Mouse (Mus musculus): ENCODE results near the gene Atp5j. TPM values are rescaled to one million over a fixed set of nuclear protein-coding genes. Genes with fewer than 3 reads are reported as not detected.

Atp5j gene
- polyA plus RNA-seq, 1 experiment from 2014 or later, result 1,131 TPM

DNA sequence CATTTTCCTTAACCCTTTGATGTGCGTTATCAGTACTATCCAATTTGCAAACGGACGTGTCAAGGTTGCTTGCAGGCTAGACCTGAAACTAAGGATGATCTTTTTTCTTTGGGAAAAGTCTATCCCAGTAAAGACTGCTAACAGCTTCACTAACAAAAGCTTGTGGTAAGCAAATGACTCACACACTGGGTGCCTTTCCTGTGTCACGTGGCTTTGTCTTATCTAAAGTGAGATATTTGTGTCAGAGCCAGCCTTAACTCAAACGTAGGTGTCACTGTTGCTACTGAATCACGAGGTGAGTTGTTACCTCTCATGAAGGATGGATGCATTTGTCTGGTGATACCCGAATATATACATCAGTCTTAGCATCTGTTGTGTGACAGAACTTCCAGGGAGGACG is 29.2 kb upstream of the Atp5j start:
- Histone ChIP-seq H3K4me1 (ENCODE audit: control insufficient read depth, insufficient read depth, low read length) (no peaks in the 10 kb centered on the region), H3K27me3 (replicated peaks; ENCODE audit: control insufficient read depth, insufficient read depth, low read length) (no peaks in the 10 kb centered on the region), H3K4me3 (ENCODE audit: low read length) (no peak overlapping the region), H3K9ac (ENCODE audit: low read depth, low read length) (no peak overlapping the region), H3K36me3 (ENCODE audit: control insufficient read depth, insufficient read depth, low read length) (peaks cover 10% of the 10 kb centered on the region; the same call in 1 of the 2 replicates), H3K9me3 (ENCODE audit: control insufficient read depth, low read length) (no peaks in the 10 kb centered on the region), H3K27ac (ENCODE audit: low read length) (no peak overlapping the region), H3K4me2 (ENCODE audit: low read depth, low read length) (no peak overlapping the region)
- WGBS, result 80% methylated on average over 8 of the region's 8 CpGs
- no peak for ATAC-seq

DNA sequence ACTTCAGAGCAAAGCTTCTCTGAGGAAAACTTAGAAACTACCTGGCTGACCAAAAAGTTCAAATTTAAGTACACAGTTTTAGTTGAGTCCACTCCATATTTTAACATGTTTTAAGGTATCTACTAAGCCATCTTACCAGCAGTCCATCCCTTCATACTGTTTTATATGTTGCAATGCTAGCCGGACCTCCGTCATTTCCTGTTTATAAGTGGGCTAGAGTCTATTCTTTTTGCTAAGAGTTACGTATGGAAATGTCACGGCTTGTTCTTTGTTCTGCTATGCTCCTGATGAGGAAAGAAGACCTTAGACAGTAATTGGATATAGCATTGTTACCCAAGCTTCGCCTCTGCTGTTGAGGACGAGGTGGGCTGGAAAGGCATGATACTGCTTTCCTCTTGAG is 18.1 kb upstream of the Atp5j start:
- Histone ChIP-seq H3K4me3 (ENCODE audit: low read length) (no peak overlapping the region), H3K9ac (ENCODE audit: low read depth, low read length) (no peak overlapping the region), H3K27me3 (replicated peaks; ENCODE audit: control insufficient read depth, insufficient read depth, low read length) (no peaks in the 10 kb centered on the region), H3K4me1 (ENCODE audit: control insufficient read depth, insufficient read depth, low read length) (no peaks in the 10 kb centered on the region), H3K9me3 (ENCODE audit: control insufficient read depth, low read length) (no peaks in the 10 kb centered on the region), H3K36me3 (ENCODE audit: control insufficient read depth, insufficient read depth, low read length) (0 out of 2 replicates have a peak, but pooled peaks cover 3% of the 10 kb centered on the region), H3K4me2 (ENCODE audit: low read depth, low read length) (no peak overlapping the region), H3K27ac (ENCODE audit: low read length) (no peak overlapping the region)
- no peak for ATAC-seq
- 86% methylated on average over 6 of the region's 6 CpGs for WGBS

DNA sequence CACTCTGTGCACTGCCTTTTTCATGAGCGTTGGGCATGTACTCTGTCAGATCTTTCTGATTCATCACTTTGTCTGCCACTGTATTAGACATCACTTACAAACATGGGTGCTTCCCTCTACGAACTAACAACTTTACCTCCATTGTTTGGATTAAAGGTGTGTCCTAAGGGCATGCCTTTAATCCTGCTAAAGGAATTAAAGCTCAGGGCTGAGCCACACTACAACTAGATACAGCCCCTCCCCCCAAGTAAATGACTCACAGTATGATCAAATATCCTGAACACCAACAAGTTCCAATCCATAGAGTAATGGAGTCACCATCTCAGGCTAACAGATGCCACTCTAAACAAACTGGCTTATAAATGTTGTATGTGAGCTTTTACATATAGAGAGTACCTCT is 3.2 kb upstream of the Atp5j start:
- Histone ChIP-seq H3K27ac (ENCODE audit: low read length) (no peak overlapping the region), H3K36me3 (ENCODE audit: control insufficient read depth, insufficient read depth, low read length) (no peaks in the 10 kb centered on the region), H3K4me3 (ENCODE audit: low read length) (no peak overlapping the region), H3K9ac (ENCODE audit: low read depth, low read length) (no peak overlapping the region), H3K9me3 (ENCODE audit: control insufficient read depth, low read length) (no peaks in the 10 kb centered on the region), H3K27me3 (replicated peaks; ENCODE audit: control insufficient read depth, insufficient read depth, low read length) (no peaks in the 10 kb centered on the region), H3K4me2 (ENCODE audit: low read depth, low read length) (no peak overlapping the region), H3K4me1 (ENCODE audit: control insufficient read depth, insufficient read depth, low read length) (0 out of 2 replicates have a peak, but pooled peaks cover 4% of the 10 kb centered on the region)
- 76% methylated on average over 2 of the region's 2 CpGs for WGBS
- no peak for ATAC-seq

DNA sequence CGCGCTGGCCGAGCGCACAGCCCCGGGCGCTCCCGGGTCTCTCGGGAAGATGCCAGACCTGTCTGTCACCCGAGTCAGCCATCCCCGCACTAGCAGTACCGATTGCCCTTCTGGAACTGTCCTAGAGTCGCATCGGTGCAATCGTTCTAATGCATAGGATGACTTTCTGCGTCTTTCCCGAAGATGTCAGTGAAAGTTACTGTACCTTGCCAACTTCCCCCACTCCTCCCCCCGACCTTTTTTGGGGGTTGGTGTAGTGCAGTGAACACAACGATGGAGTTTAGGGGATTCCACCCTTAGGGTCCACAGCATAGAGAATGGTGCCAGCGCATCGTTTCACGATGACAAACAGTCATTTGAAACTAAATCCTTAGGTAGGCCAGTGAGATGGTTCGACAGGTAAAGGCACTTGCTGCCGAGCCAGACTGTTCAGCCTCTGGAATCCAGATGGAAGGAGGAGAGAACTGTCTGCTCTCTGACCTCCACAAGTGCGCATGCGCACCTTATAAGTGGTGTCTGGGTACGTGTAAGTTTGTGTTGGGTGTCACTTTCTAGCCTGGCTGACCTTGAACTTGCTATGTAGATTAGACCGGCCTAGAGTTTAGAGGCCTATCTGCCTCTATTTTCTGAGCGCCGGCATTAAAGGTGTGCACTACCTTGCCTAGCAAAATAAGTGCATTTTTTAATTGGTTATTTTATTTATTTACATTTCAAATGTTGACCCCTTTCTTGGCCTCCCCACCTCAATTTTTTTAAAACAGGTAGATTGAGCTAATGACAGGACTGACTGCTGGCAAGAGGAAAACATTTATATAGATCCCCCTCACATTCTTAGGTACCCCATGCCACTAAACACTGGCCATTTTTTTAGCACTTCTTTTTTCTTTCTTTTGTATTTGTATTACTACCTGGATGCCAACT is 658 bp upstream of the Atp5j start:
- Histone ChIP-seq H3K36me3 (ENCODE audit: control insufficient read depth, insufficient read depth, low read length) (peaks cover 4% of the 10 kb centered on the region; the same call in 1 of the 2 replicates), H3K27me3 (replicated peaks; ENCODE audit: control insufficient read depth, insufficient read depth, low read length) (no peaks in the 10 kb centered on the region), H3K9ac (ENCODE audit: low read depth, low read length) (peak overlapping the region; percentile 100), H3K27ac (ENCODE audit: low read length) (peak overlapping the region; percentile 100), H3K9me3 (ENCODE audit: control insufficient read depth, low read length) (no peaks in the 10 kb centered on the region), H3K4me2 (ENCODE audit: low read depth, low read length) (peak overlapping the region; percentile 72), H3K4me1 (ENCODE audit: control insufficient read depth, insufficient read depth, low read length) (peaks cover 8% of the 10 kb centered on the region; the same call in 1 of the 2 replicates), H3K4me3 (ENCODE audit: low read length) (peak overlapping the region; percentile 96)
- peak; percentile 30 for ATAC-seq
- 4% methylated on average over 29 of the region's 29 CpGs for WGBS

DNA sequence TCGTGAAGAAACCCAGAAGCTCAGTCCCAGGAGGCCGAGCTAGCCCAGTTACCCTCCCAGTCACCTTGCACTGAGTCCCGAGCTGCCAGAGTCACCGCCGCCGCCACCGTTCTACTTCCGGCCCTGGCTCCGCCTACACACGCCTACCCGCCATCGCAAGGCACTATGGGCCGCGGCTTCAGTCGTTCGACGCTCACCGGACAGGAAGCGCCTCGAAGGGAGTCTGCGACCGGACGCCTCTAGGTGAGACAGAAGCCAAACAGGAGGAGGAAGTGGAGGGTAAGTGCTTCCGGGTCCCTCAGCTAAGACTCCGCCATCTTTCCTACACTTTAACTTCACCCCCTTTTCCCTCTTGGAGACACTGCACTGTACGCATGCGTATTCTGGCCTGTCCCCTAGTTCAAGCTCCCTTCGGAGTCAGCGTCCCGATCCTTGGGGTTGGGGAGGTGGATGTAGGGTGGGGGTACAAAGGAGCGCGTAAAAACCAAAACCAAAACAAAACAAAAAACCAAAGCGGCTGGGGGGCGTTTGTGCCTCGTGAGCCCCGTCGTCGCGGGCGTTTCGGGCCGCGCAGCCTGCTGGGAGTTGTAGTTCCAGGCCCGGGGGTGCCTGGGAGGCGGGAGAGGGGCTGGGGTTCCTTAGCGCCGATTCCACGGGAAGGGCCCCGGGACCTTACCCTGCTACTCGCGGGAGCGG is 532 bp downstream of the Atp5j start, which contains the start of gene Gabpa:
Gene Gabpa (plus strand): TSS at position 181 of the 696 bp plus-strand sequence.
- peak within 1 kb of the TSS; percentile 100 for H3K27ac ChIP-seq (ENCODE audit: low read length)
- H3K9me3 ChIP-seq (ENCODE audit: control insufficient read depth, low read length), result no peaks in the 10 kb centered on the region
- peak; percentile 95 for ATAC-seq
- WGBS, result under 1% methylated on average over 52 of the region's 52 CpGs
- peak within 1 kb of the TSS; percentile 72 for H3K4me2 ChIP-seq (ENCODE audit: low read depth, low read length)
- H3K4me1 ChIP-seq (ENCODE audit: control insufficient read depth, insufficient read depth, low read length), result peaks cover 8% of the 10 kb centered on the region; the same call in 1 of the 2 replicates
- peak within 1 kb of the TSS; percentile 96 for H3K4me3 ChIP-seq (ENCODE audit: low read length)
- H3K27me3 ChIP-seq (replicated peaks; ENCODE audit: control insufficient read depth, insufficient read depth, low read length), result no peaks in the 10 kb centered on the region
- H3K36me3 ChIP-seq (ENCODE audit: control insufficient read depth, insufficient read depth, low read length), result peaks cover 10% of the 10 kb centered on the region; the same call in 1 of the 2 replicates
- H3K9ac ChIP-seq (ENCODE audit: low read depth, low read length), result peak within 1 kb of the TSS; percentile 100

DNA sequence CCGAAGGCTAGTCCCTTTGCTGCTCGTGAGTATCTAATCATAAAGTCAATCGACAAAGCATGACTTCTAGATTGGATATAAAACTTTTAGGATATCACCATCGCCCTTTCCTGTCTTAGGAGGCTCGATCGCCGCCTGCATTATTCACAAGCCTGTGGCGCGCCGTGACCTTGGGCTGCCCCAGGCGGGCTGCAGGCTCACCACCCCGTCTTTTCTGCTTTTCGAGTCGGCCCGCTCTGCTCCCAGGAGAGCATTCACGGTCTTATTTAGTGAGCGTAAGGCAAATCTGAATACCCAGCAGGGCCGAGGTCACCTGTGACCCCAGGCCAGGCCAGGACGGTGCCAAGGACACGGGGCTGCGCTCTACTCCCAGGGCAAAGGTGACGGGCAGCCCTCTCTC is 1.1 kb downstream of the Atp5j start:
- Histone ChIP-seq H3K4me2 (ENCODE audit: low read depth, low read length) (peak overlapping the region; percentile 65), H3K4me1 (ENCODE audit: control insufficient read depth, insufficient read depth, low read length) (peaks cover 8% of the 10 kb centered on the region; the same call in 1 of the 2 replicates), H3K27ac (ENCODE audit: low read length) (peak overlapping the region; percentile 100), H3K9me3 (ENCODE audit: control insufficient read depth, low read length) (no peaks in the 10 kb centered on the region), H3K27me3 (replicated peaks; ENCODE audit: control insufficient read depth, insufficient read depth, low read length) (no peaks in the 10 kb centered on the region), H3K4me3 (ENCODE audit: low read length) (peak overlapping the region; percentile 96), H3K36me3 (ENCODE audit: control insufficient read depth, insufficient read depth, low read length) (peaks cover 11% of the 10 kb centered on the region; the same call in 1 of the 2 replicates), H3K9ac (ENCODE audit: low read depth, low read length) (peak overlapping the region; percentile 100)
- WGBS, result 1% methylated on average over 22 of the region's 22 CpGs
- ATAC-seq, result no peak; the same call in 1 of the 2 replicates

DNA sequence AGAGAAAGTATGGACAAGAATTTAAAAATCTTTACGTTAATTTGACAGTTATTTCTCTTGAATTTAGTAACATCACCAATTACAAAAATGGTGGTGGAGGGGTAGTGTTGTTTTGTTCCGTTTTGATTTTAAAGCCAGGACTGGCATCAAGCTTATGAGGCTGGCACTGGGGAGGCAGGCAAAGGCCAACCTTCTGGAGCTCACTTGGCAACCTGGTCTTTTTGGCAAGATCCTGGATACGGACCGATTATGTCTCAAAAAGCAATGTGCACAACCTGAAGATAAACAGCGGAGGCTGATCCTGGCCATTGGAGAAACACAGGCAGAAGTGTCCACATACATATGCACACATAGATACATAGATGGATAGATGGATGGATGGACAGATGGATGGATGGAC is 2.7 kb downstream of the Atp5j start:
- H3K27ac ChIP-seq (ENCODE audit: low read length), result no peak overlapping the region
- WGBS, result 93% methylated on average over 5 of the region's 5 CpGs
- no peak overlapping the region for H3K4me2 ChIP-seq (ENCODE audit: low read depth, low read length)
- peaks cover 18% of the 10 kb centered on the region for H3K36me3 ChIP-seq (ENCODE audit: control insufficient read depth, insufficient read depth, low read length)
- no peaks in the 10 kb centered on the region for H3K27me3 ChIP-seq (replicated peaks; ENCODE audit: control insufficient read depth, insufficient read depth, low read length)
- ATAC-seq, result no peak
- H3K9me3 ChIP-seq (ENCODE audit: control insufficient read depth, low read length), result no peaks in the 10 kb centered on the region
- no peak overlapping the region for H3K4me3 ChIP-seq (ENCODE audit: low read length)
- H3K9ac ChIP-seq (ENCODE audit: low read depth, low read length), result no peak overlapping the region
- H3K4me1 ChIP-seq (ENCODE audit: control insufficient read depth, insufficient read depth, low read length), result peaks cover 8% of the 10 kb centered on the region; the same call in 1 of the 2 replicates

DNA sequence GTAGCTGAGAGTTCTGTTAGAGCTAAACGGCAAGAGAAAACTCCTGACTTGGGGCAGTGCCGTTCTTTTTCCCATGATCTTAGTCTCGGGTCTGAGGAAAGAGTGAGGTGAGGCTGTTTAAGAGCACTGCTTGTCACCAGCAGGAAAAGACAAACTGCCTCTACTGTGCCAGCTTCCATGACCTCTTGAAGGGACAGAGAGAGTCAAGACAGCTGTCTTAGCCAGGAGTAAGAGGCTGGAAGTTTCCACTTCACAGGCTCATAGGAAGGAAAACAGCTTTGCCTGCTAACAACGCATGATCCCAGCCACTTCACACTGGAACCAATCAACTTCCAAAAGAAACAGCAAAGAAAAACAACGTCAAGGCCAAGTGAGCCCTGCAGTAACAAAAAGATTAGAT is 3.7 kb downstream of the Atp5j start:
- H3K27ac ChIP-seq (ENCODE audit: low read length), result no peak overlapping the region
- H3K4me3 ChIP-seq (ENCODE audit: low read length), result no peak overlapping the region
- peaks cover 7% of the 10 kb centered on the region; the same call in 1 of the 2 replicates for H3K4me1 ChIP-seq (ENCODE audit: control insufficient read depth, insufficient read depth, low read length)
- no peak for ATAC-seq
- peaks cover 18% of the 10 kb centered on the region for H3K36me3 ChIP-seq (ENCODE audit: control insufficient read depth, insufficient read depth, low read length)
- H3K9ac ChIP-seq (ENCODE audit: low read depth, low read length), result no peak overlapping the region
- WGBS, result 75% methylated on average over 5 of the region's 5 CpGs
- H3K9me3 ChIP-seq (ENCODE audit: control insufficient read depth, low read length), result no peaks in the 10 kb centered on the region
- H3K4me2 ChIP-seq (ENCODE audit: low read depth, low read length), result no peak overlapping the region
- no peaks in the 10 kb centered on the region for H3K27me3 ChIP-seq (replicated peaks; ENCODE audit: control insufficient read depth, insufficient read depth, low read length)

DNA sequence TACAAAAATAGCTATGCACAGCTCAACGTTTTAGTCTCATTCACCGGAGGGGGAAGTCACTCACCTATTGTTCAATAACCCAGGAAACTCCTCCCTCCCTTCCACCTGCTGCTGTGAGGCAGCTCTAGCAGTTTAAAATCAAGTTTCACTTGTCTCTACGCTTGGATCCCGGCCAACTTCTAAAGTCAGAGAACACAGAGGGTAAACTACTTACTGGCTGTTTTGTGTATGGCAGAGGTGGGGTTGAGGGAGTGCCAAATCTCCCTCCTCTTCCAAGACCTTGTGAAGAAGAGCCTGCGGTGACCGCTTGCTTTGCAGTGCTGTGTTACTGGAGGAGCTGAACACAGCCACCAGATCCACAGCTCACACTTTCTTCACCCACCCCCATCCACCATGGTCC is 10.4 kb downstream of the Atp5j start:
- H3K36me3 ChIP-seq (ENCODE audit: control insufficient read depth, insufficient read depth, low read length), result peaks cover 13% of the 10 kb centered on the region
- H3K4me1 ChIP-seq (ENCODE audit: control insufficient read depth, insufficient read depth, low read length), result no peaks in the 10 kb centered on the region
- H3K4me2 ChIP-seq (ENCODE audit: low read depth, low read length), result no peak overlapping the region
- H3K9ac ChIP-seq (ENCODE audit: low read depth, low read length), result no peak overlapping the region
- H3K27me3 ChIP-seq (replicated peaks; ENCODE audit: control insufficient read depth, insufficient read depth, low read length), result no peaks in the 10 kb centered on the region
- WGBS, result 65% methylated on average over 6 of the region's 6 CpGs
- no peaks in the 10 kb centered on the region for H3K9me3 ChIP-seq (ENCODE audit: control insufficient read depth, low read length)
- no peak overlapping the region for H3K4me3 ChIP-seq (ENCODE audit: low read length)
- peak; percentile 88 for ATAC-seq
- no peak overlapping the region; the same call in 1 of the 2 replicates for H3K27ac ChIP-seq (ENCODE audit: low read length)

All from intestine, embryonic 16.5 days (tissue).